Mouse (Mus musculus) kidney, embryonic 14.5 days (tissue): Measurements from ENCODE around the gene Pbx4. TPM values are rescaled to one million over a fixed set of nuclear protein-coding genes. Genes with fewer than 3 reads are reported as not detected.

ENCODE experiments used
- ATAC-seq: fragments of 200-750 bp; cut with Nextera tagmentation; 2 replicates; pipeline ENCODE4 v1.8.0; 2017; ENCODE audit warnings: moderate number of reproducible peaks, mild to moderate bottlenecking, moderate TSS enrichment, moderate library complexity; ENCODE audit not compliant: low FRiP score, low TSS enrichment
- H3K27ac ChIP-seq: fragments of 300-500 bp; sonication (generic); 2 replicates; pipeline ENCODE4 v1.5.1; 2014; ENCODE audit warnings: low read depth, mild to moderate bottlenecking, low read length, moderate library complexity, mixed read lengths
- H3K27me3 ChIP-seq: fragments of 300-500 bp; sonication (generic); 2 replicates; pipeline ENCODE4 v1.6.1; 2014; ENCODE audit warnings: mild to moderate bottlenecking, low read length; ENCODE audit not compliant: control insufficient read depth, insufficient read depth
- H3K36me3 ChIP-seq: fragments of 300-500 bp; sonication (generic); 2 replicates; pipeline ENCODE4 v1.6.1; 2014; ENCODE audit warnings: low read length, mixed read lengths; ENCODE audit not compliant: control insufficient read depth, insufficient read depth
- H3K4me1 ChIP-seq: fragments of 300-500 bp; sonication (generic); 2 replicates; pipeline ENCODE4 v1.6.1; 2014; ENCODE audit warnings: low read length, mixed read lengths; ENCODE audit not compliant: control insufficient read depth, insufficient read depth
- H3K4me2 ChIP-seq: fragments of 300-500 bp; sonication (generic); replicated peaks from 2 replicates; pipeline ENCODE4 v1.6.1; 2014; ENCODE audit warnings: low read depth, mild to moderate bottlenecking, low read length
- H3K4me3 ChIP-seq: fragments of 300-500 bp; sonication (generic); 2 replicates; pipeline ENCODE4 v1.5.1; 2014; ENCODE audit warnings: mild to moderate bottlenecking, low read length
- H3K9ac ChIP-seq: fragments of 300-500 bp; sonication (generic); 2 replicates; pipeline ENCODE4 v1.6.1; 2014; ENCODE audit warnings: low read depth, mild to moderate bottlenecking, low read length, moderate library complexity
- H3K9me3 ChIP-seq: fragments of 300-500 bp; sonication (generic); 2 replicates; pipeline ENCODE4 v1.6.1; 2016; ENCODE audit warnings: low read length; ENCODE audit not compliant: control insufficient read depth
- WGBS: fragments of 180-500 bp; shearing (Covaris S2); extraction: QIAGEN DNeasy Blood & Tissue Kit; methylation state at CpG from one replicate; pipeline ENCODE4 v1.1.7; 2014; 5-methylcytosine and 5-hydroxymethylcytosine counted together
- polyA plus RNA-seq: library from polyadenylated mRNA; unstranded; fragments of >200 nt; fragmentation: Nextera tagmentation; extraction: Ambion mirVana; gene quantifications from 2 replicates; pipeline ENCODE4 v1.2.1, GENCODE M21; 2014

Pbx4 gene
- polyA plus RNA-seq, 1 experiment from 2014 or later: 9.7 TPM

DNA sequence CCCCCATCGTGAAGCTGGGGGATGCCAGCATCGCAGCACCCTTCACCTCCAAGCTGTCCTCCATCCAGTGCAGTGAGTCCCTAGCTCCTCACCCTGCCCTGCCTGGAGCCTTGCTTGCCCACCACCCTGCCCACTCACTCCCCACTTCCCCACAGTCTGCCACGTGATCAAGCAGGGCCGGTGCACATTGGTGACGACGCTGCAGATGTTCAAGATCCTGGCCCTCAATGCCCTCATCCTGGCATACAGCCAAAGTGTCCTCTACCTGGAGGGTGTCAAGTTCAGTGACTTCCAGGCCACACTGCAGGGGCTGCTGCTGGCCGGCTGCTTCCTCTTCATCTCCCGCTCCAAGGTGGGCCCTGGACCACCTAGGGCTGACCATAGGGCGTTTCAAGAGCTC is 26.8 kb upstream of the Pbx4 start:
- no peak overlapping the region for H3K9ac ChIP-seq
- no peak for ATAC-seq
- no peaks in the 10 kb centered on the region for H3K27me3 ChIP-seq
- H3K27ac ChIP-seq: no peak overlapping the region
- H3K4me3 ChIP-seq: no peak overlapping the region
- H3K9me3 ChIP-seq: no peaks in the 10 kb centered on the region
- H3K36me3 ChIP-seq: peaks cover 73% of the 10 kb centered on the region
- no peak overlapping the region for H3K4me2 ChIP-seq
- 0 out of 2 replicates have a peak, but pooled peaks cover 4% of the 10 kb centered on the region for H3K4me1 ChIP-seq
- 87% methylated on average over 9 of the region's 9 CpGs for WGBS

DNA sequence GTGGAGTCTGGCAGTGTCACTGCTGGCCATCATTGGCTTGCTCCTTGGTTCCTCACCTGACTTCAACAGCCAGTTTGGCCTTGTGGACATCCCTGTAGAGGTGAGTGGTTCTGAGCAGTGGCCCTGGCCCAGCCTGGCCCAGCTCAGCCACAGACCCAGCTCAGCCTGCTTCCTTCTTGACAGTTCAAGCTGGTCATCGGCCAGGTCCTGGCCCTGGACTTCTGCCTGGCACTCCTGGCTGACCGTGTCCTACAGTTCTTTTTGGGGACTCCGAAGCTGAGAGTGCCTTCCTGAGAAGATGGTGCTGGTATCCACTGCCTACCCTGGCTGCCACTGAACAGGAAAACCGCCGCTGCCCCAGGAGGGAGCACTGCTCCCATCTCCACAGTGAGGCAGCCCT is 25.1 kb upstream of the Pbx4 start:
- peaks cover 58% of the 10 kb centered on the region for H3K36me3 ChIP-seq
- 0 out of 2 replicates have a peak, but pooled peaks cover 4% of the 10 kb centered on the region for H3K4me1 ChIP-seq
- no peak for ATAC-seq
- H3K4me3 ChIP-seq: no peak overlapping the region
- no peak overlapping the region for H3K27ac ChIP-seq
- H3K9me3 ChIP-seq: no peaks in the 10 kb centered on the region
- H3K27me3 ChIP-seq: no peaks in the 10 kb centered on the region
- 94% methylated on average over 5 of the region's 5 CpGs for WGBS
- H3K9ac ChIP-seq: no peak overlapping the region
- no peak overlapping the region for H3K4me2 ChIP-seq

DNA sequence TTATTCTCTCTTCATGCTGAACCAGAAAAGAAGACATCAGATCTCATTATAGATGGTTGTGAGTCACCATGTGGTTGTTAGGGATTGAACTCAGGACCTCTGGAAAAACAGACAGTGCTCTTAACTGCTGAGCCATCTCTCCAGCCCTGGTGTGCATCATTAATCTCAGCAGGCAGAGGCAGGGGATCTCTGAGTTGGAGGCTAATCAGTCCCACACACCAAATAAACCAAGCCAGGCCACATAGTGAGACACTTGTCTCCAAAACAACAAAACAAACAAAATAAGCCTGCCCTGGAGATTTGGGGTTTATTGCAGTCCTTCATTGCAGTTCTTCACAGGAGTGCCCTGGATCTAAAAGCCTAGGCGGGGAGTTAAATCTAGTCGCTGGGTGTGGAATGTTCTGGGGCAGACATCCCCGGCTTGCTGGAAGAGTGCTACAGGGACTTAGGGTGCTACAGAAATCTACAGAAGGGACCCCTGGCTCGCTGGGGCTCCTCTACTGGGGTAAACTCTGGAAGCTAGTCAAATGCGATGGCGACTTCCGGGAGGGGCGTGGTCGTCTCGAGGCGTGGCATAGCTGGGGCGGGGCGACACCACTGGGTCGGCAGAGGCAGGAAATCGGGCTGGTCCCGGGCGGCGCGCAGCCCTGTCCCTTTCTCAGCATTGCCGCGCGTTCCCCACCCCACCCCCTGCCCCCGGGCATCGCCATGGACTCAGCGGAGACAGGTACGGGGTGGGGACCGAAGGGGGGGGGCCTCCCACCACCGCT is 24.0 kb upstream of the Pbx4 start, which contains the start of gene Gmip:
Gene Gmip, plus strand, starts transcription at position 586 of the 770 bp plus-strand sequence.
- Histone ChIP-seq H3K4me3 (peak within 1 kb of the TSS; percentile 50), H3K4me1 (0 out of 2 replicates have a peak, but pooled peaks cover 4% of the 10 kb centered on the region), H3K9me3 (no peaks in the 10 kb centered on the region), H3K4me2 (peak within 1 kb of the TSS; percentile 81), H3K27ac (no peak within 1 kb of the TSS), H3K27me3 (no peaks in the 10 kb centered on the region), H3K9ac (peak within 1 kb of the TSS; percentile 48; the same call in 1 of the 2 replicates), H3K36me3 (peaks cover 50% of the 10 kb centered on the region)
- peak; percentile 80 for ATAC-seq
- 6% methylated on average over 28 of the region's 28 CpGs for WGBS

DNA sequence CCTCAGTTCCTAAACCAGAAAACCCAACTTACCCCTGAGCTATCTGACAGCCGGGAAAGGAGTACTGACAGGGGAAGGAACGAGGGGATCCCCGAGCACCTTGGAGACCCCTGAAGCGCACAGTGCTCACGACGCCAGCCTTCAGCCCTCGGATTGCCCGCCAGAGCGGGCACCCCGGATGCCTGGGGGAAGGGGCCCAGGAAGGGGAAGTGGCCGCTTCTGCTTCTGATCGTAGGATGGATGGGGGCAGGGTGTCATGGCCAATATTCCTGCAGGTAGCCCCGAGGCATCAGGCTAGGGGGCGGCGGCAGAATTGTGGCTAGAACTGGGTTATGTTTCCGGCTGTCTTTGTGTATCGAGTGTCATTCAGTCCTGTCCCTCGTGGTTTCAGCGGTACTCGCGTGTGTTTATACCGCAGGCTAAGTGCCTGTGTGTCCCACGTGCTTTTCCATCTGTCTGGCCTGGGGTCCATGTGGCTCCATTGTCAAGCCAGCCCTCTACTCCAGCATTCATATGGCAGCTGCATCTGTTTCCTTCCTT is 23.4 kb upstream of the Pbx4 start:
- Histone ChIP-seq H3K4me3 (peak overlapping the region; percentile 50), H3K27me3 (no peaks in the 10 kb centered on the region), H3K9me3 (no peaks in the 10 kb centered on the region), H3K4me2 (peak overlapping the region; percentile 81), H3K9ac (peak overlapping the region; percentile 48; the same call in 1 of the 2 replicates), H3K4me1 (0 out of 2 replicates have a peak, but pooled peaks cover 4% of the 10 kb centered on the region), H3K36me3 (peaks cover 50% of the 10 kb centered on the region), H3K27ac (no peak overlapping the region)
- ATAC-seq: peak; percentile 52
- WGBS: 1% methylated on average over 23 of the region's 23 CpGs

DNA sequence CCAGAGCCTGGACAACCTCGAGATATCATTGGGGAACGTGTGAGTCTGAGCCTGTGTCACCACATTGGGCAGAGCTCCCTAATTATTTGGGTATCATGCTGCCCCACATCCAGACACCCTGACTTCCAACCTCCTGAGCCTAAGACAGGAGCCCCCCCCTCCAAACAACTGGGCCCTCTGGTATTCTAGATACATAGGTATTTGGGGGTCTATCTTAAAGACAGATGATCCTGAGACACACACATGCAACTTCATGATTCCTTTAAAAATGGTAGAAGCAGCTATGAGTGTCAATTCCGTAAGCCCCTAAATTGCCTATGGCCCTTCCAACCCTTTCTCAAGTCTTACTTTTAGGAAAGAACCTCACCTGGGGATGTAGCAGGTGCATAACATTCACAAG is 22.5 kb upstream of the Pbx4 start:
- H3K27ac ChIP-seq: no peak overlapping the region
- no peak for ATAC-seq
- no peaks in the 10 kb centered on the region; the same call in 1 of the 2 replicates for H3K9me3 ChIP-seq
- no peak overlapping the region for H3K4me3 ChIP-seq
- H3K4me2 ChIP-seq: peak overlapping the region; percentile 15; the same call in 1 of the 2 replicates
- H3K9ac ChIP-seq: no peak overlapping the region
- WGBS: 58% methylated on average over 3 of the region's 3 CpGs
- H3K36me3 ChIP-seq: peaks cover 48% of the 10 kb centered on the region
- H3K4me1 ChIP-seq: 0 out of 2 replicates have a peak, but pooled peaks cover 4% of the 10 kb centered on the region
- no peaks in the 10 kb centered on the region for H3K27me3 ChIP-seq

DNA sequence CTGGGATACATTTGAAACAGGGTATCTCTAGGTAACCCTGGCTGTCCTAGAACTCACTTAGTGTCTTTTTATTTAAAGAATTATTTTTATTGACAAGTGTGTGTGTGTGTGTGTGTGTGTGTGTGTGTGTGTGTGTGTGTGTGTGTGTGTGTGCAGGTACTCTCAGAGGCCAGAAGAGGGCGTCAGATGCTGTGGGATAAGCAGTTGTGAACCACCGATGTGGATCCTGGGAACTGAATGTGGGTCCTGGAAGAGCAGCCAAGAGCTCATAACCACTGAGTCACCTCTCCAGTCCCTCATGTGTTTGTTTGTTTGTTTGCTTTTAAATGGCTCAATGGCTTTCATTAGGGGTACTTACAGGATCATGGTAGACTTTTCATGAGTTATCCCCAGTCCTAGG is 17.4 kb upstream of the Pbx4 start:
- Histone ChIP-seq H3K27me3 (no peaks in the 10 kb centered on the region), H3K4me2 (no peak overlapping the region), H3K9ac (no peak overlapping the region), H3K27ac (no peak overlapping the region), H3K36me3 (peaks cover 23% of the 10 kb centered on the region), H3K9me3 (no peaks in the 10 kb centered on the region; the same call in 1 of the 2 replicates), H3K4me3 (no peak overlapping the region), H3K4me1 (no peaks in the 10 kb centered on the region)
- ATAC-seq: no peak
- 100% methylated on average over 2 of the region's 2 CpGs for WGBS

DNA sequence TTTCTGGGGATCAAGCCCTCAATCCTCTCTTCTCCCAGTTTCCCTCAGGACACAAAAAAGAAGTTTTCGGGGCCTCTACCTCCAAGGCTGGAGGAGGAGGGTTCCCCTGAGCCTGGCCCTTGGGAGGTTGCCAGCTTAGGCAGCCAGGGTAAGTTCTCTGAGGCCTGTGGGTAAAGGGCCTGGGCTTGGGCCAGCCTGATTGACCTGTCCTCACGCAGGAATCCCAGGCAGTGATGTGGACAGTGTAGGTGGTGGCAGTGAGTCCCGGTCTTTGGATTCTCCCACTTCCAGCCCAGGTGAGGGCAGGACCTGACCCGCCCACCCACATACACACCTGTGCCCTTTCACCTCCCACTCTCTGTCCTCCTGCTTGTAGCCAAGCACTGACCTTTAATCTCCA is 16.9 kb upstream of the Pbx4 start:
- 97% methylated on average over 4 of the region's 4 CpGs for WGBS
- H3K36me3 ChIP-seq: peaks cover 23% of the 10 kb centered on the region
- H3K4me2 ChIP-seq: no peak overlapping the region
- H3K4me3 ChIP-seq: no peak overlapping the region
- H3K27me3 ChIP-seq: no peaks in the 10 kb centered on the region
- no peak for ATAC-seq
- H3K9me3 ChIP-seq: no peaks in the 10 kb centered on the region; the same call in 1 of the 2 replicates
- H3K9ac ChIP-seq: no peak overlapping the region
- H3K27ac ChIP-seq: no peak overlapping the region
- no peaks in the 10 kb centered on the region for H3K4me1 ChIP-seq

DNA sequence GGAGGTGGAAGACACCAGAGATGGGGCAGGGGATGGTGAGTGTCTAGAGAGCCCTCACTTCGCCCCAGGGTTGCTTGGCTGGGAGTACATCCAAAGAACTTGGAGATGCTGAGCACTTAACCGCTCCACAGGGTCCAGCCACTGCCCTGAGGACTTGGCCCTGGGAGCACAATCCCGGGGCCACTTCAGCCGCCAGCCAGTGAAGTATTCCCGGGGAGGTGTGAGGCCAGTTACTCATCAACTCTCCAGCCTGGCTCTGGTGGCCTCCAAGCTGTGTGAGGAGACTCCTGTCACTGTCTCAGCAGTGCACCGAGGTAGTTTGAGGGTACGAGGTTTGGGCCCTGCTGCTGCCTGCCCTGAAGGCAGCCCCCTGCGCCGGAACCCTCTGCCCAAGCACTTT is 11.8 kb upstream of the Pbx4 start:
- no peak overlapping the region for H3K9ac ChIP-seq
- 74% methylated on average over 9 of the region's 9 CpGs for WGBS
- peaks cover 12% of the 10 kb centered on the region; the same call in 1 of the 2 replicates for H3K36me3 ChIP-seq
- no peak overlapping the region for H3K4me3 ChIP-seq
- no peaks in the 10 kb centered on the region for H3K27me3 ChIP-seq
- no peak for ATAC-seq
- H3K4me1 ChIP-seq: peaks cover 16% of the 10 kb centered on the region
- no peak overlapping the region for H3K27ac ChIP-seq
- H3K4me2 ChIP-seq: no peak overlapping the region
- H3K9me3 ChIP-seq: no peaks in the 10 kb centered on the region

DNA sequence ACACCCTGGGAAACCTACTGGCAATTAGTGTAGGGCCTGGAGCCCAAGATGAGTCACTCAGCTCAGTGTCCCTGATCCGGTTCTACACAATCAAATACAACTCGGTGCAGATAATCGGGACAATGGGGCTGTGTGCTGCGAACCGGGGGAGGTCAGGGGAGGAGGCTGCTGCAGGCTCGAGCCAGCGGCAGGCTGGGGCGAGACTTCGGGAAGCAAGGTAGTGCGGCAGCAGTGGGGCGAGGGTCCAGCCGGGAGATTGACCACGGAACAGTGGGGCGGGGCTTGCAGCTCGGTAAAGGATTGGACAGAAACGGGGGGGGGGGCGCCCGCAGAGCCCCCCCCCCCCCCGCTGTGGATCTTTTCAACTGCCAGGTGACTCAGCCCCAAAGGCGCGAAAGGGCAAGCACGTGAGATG is 10.3 kb upstream of the Pbx4 start:
- H3K4me1 ChIP-seq: peaks cover 16% of the 10 kb centered on the region
- H3K9me3 ChIP-seq: no peaks in the 10 kb centered on the region
- peak; percentile 63 for ATAC-seq
- peak overlapping the region; percentile 69 for H3K9ac ChIP-seq
- H3K4me3 ChIP-seq: peak overlapping the region; percentile 64
- H3K4me2 ChIP-seq: peak overlapping the region; percentile 81
- peak overlapping the region; percentile 55 for H3K27ac ChIP-seq
- peaks cover 20% of the 10 kb centered on the region; the same call in 1 of the 2 replicates for H3K36me3 ChIP-seq
- WGBS: 2% methylated on average over 16 of the region's 22 CpGs
- no peaks in the 10 kb centered on the region for H3K27me3 ChIP-seq
